Mouse (Mus musculus): ENCODE measurements around the gene Catsperg2. TPM values are rescaled to one million over a fixed set of nuclear protein-coding genes. Genes with fewer than 3 reads are reported as not detected.
"Not testable (repeated sequence)": the region's sequence is repeated elsewhere in the genome, so short reads cannot be mapped to it uniquely, and the experiment has no call there.

The Catsperg2 gene
- polyA plus RNA-seq (2016; fragmentation: Nextera tagmentation; extraction: Ambion mirVana), result not detected in 2 replicates

- ATAC-seq (ENCODE audit: insufficient number of reproducible peaks, low FRiP score); H3K4me1 ChIP-seq (replicated peaks); H3K4me3 ChIP-seq; H3K9ac ChIP-seq; H3K27ac ChIP-seq (ENCODE audit: poor library complexity, severe bottlenecking); H3K36me3 ChIP-seq; H3K27me3 ChIP-seq (replicated peaks): not testable (repeated sequence)
- WGBS, result 53% methylated on average over 11 of the region's 11 CpGs
- peaks cover 15% of the 10 kb centered on the region for H3K9me3 ChIP-seq (replicated peaks)
- H3K4me2 ChIP-seq, result peak within 1 kb of the TSS; percentile 30
These were observed at the start of gene Catsperg2 for GRCm38 (mm10) chr7:29726860-29727259. Gene Catsperg2 (minus strand): TSS chr7:29727032.

GRCm38 (mm10) chr7:29776568-29776967, 49.7 kb upstream of the Catsperg2 start:
- Histone ChIP-seq H3K9me3 (replicated peaks) (peaks cover 10% of the 10 kb centered on the region; the same call in 1 of the 2 replicates), H3K9ac (no peak overlapping the region), H3K4me1 (replicated peaks) (no peaks in the 10 kb centered on the region; the same call in 1 of the 2 replicates), H3K4me3 (no peak overlapping the region), H3K36me3 (peaks cover 79% of the 10 kb centered on the region), H3K27ac (ENCODE audit: poor library complexity, severe bottlenecking) (no peak overlapping the region), H3K27me3 (replicated peaks) (no peaks in the 10 kb centered on the region), H3K4me2 (no peak overlapping the region)
- WGBS, result 94% methylated on average over 19 of the region's 19 CpGs
- no peak for ATAC-seq (ENCODE audit: insufficient number of reproducible peaks, low FRiP score)

GRCm38 (mm10) chr7:29774371-29774770, 47.5 kb upstream of the Catsperg2 start:
- Histone ChIP-seq H3K4me2 (no peak overlapping the region), H3K9me3 (replicated peaks) (peaks cover 10% of the 10 kb centered on the region; the same call in 1 of the 2 replicates), H3K27ac (ENCODE audit: poor library complexity, severe bottlenecking) (no peak overlapping the region), H3K4me1 (replicated peaks) (peaks cover 8% of the 10 kb centered on the region), H3K4me3 (no peak overlapping the region), H3K36me3 (peaks cover 74% of the 10 kb centered on the region), H3K27me3 (replicated peaks) (no peaks in the 10 kb centered on the region), H3K9ac (no peak overlapping the region)
- 95% methylated on average over 3 of the region's 3 CpGs for WGBS
- no peak for ATAC-seq (ENCODE audit: insufficient number of reproducible peaks, low FRiP score)

GRCm38 (mm10) chr7:29773503-29773902, 46.7 kb upstream of the Catsperg2 start:
- Histone ChIP-seq H3K9ac (no peak overlapping the region), H3K4me3 (no peak overlapping the region), H3K4me1 (replicated peaks) (peaks cover 11% of the 10 kb centered on the region), H3K36me3 (peaks cover 68% of the 10 kb centered on the region), H3K27me3 (replicated peaks) (no peaks in the 10 kb centered on the region), H3K27ac (ENCODE audit: poor library complexity, severe bottlenecking) (no peak overlapping the region), H3K4me2 (no peak overlapping the region), H3K9me3 (replicated peaks) (peaks cover 10% of the 10 kb centered on the region; the same call in 1 of the 2 replicates)
- no peak for ATAC-seq (ENCODE audit: insufficient number of reproducible peaks, low FRiP score)
- WGBS, result 88% methylated on average over 7 of the region's 7 CpGs

GRCm38 (mm10) chr7:29768980-29769379, 42.1 kb upstream of the Catsperg2 start:
- peaks cover 14% of the 10 kb centered on the region for H3K4me1 ChIP-seq (replicated peaks)
- WGBS, result 7% methylated on average over 10 of the region's 10 CpGs
- H3K4me2 ChIP-seq, result peak overlapping the region; percentile 88
- peak overlapping the region; percentile 68 for H3K27ac ChIP-seq (ENCODE audit: poor library complexity, severe bottlenecking)
- H3K36me3 ChIP-seq, result peaks cover 24% of the 10 kb centered on the region
- H3K9me3 ChIP-seq (replicated peaks), result no peaks in the 10 kb centered on the region
- no peak for ATAC-seq (ENCODE audit: insufficient number of reproducible peaks, low FRiP score)
- no peaks in the 10 kb centered on the region for H3K27me3 ChIP-seq (replicated peaks)
- H3K4me3 ChIP-seq, result peak overlapping the region; percentile 63
- H3K9ac ChIP-seq, result peak overlapping the region; percentile 75

GRCm38 (mm10) chr7:29768090-29768900, 41.5 kb upstream of the Catsperg2 start, which contains the start of gene Zfp84:
Gene Zfp84 (plus strand): TSS chr7:29768552.
- Histone ChIP-seq H3K9ac (peak within 1 kb of the TSS; percentile 75), H3K27me3 (replicated peaks) (no peaks in the 10 kb centered on the region), H3K4me3 (peak within 1 kb of the TSS; percentile 63), H3K27ac (ENCODE audit: poor library complexity, severe bottlenecking) (peak within 1 kb of the TSS; percentile 72), H3K4me2 (peak within 1 kb of the TSS; percentile 88), H3K4me1 (replicated peaks) (peaks cover 14% of the 10 kb centered on the region), H3K9me3 (replicated peaks) (no peaks in the 10 kb centered on the region), H3K36me3 (peaks cover 17% of the 10 kb centered on the region)
- peak; percentile 95 for ATAC-seq (ENCODE audit: insufficient number of reproducible peaks, low FRiP score)
- under 1% methylated on average over 32 of the region's 32 CpGs for WGBS

- peak; percentile 62 for ATAC-seq (ENCODE audit: insufficient number of reproducible peaks, low FRiP score)
- peaks cover 9% of the 10 kb centered on the region for H3K36me3 ChIP-seq
- H3K9ac ChIP-seq, result peak overlapping the region; percentile 59
- H3K9me3 ChIP-seq (replicated peaks), result no peaks in the 10 kb centered on the region
- WGBS, result under 1% methylated on average over 14 of the region's 15 CpGs
- H3K4me3 ChIP-seq, result peak overlapping the region; percentile 63
- peaks cover 14% of the 10 kb centered on the region for H3K4me1 ChIP-seq (replicated peaks)
- no peaks in the 10 kb centered on the region for H3K27me3 ChIP-seq (replicated peaks)
- peak overlapping the region; percentile 72 for H3K27ac ChIP-seq (ENCODE audit: poor library complexity, severe bottlenecking)
- peak overlapping the region; percentile 88 for H3K4me2 ChIP-seq
These were observed 40.3 kb upstream of the Catsperg2 start for GRCm38 (mm10) chr7:29767058-29767686.

GRCm38 (mm10) chr7:29764702-29765101, 37.9 kb upstream of the Catsperg2 start:
- Histone ChIP-seq H3K9ac (no peak overlapping the region), H3K9me3 (replicated peaks) (no peaks in the 10 kb centered on the region), H3K4me2 (no peak overlapping the region), H3K27ac (ENCODE audit: poor library complexity, severe bottlenecking) (no peak overlapping the region), H3K36me3 (peaks cover 4% of the 10 kb centered on the region; the same call in 1 of the 2 replicates), H3K4me3 (no peak overlapping the region), H3K27me3 (replicated peaks) (no peaks in the 10 kb centered on the region), H3K4me1 (replicated peaks) (peaks cover 9% of the 10 kb centered on the region)
- WGBS, result 71% methylated on average over 7 of the region's 7 CpGs
- no peak for ATAC-seq (ENCODE audit: insufficient number of reproducible peaks, low FRiP score)

- Histone ChIP-seq H3K27ac (ENCODE audit: poor library complexity, severe bottlenecking) (no peak overlapping the region), H3K27me3 (replicated peaks) (no peaks in the 10 kb centered on the region; the same call in 1 of the 2 replicates), H3K9ac (no peak overlapping the region), H3K4me3 (no peak overlapping the region), H3K4me1 (replicated peaks) (no peaks in the 10 kb centered on the region), H3K36me3 (peaks cover 4% of the 10 kb centered on the region; the same call in 1 of the 2 replicates), H3K4me2 (no peak overlapping the region), H3K9me3 (replicated peaks) (peaks cover 15% of the 10 kb centered on the region; the same call in 1 of the 2 replicates)
- 78% methylated on average over 5 of the region's 5 CpGs for WGBS
- ATAC-seq (ENCODE audit: insufficient number of reproducible peaks, low FRiP score), result no peak
These were observed 33.6 kb upstream of the Catsperg2 start for GRCm38 (mm10) chr7:29760476-29760875.

- 77% methylated on average over 3 of the region's 3 CpGs for WGBS
- peaks cover 14% of the 10 kb centered on the region for H3K9me3 ChIP-seq (replicated peaks)
- H3K4me1 ChIP-seq (replicated peaks), result no peaks in the 10 kb centered on the region
- H3K27me3 ChIP-seq (replicated peaks), result no peaks in the 10 kb centered on the region
- no peak overlapping the region for H3K9ac ChIP-seq
- H3K4me2 ChIP-seq, result no peak overlapping the region
- no peak overlapping the region for H3K4me3 ChIP-seq
- ATAC-seq (ENCODE audit: insufficient number of reproducible peaks, low FRiP score), result no peak
- H3K27ac ChIP-seq (ENCODE audit: poor library complexity, severe bottlenecking), result no peak overlapping the region
- H3K36me3 ChIP-seq, result no peaks in the 10 kb centered on the region
These were observed 15.4 kb upstream of the Catsperg2 start for GRCm38 (mm10) chr7:29742258-29742657.

GRCm38 (mm10) chr7:29728055-29728454, 1.2 kb upstream of the Catsperg2 start:
- H3K4me3 ChIP-seq, result no peak overlapping the region
- no peaks in the 10 kb centered on the region for H3K36me3 ChIP-seq
- no peaks in the 10 kb centered on the region for H3K4me1 ChIP-seq (replicated peaks)
- no peak overlapping the region for H3K9ac ChIP-seq
- H3K9me3 ChIP-seq (replicated peaks), result peaks cover 27% of the 10 kb centered on the region
- 68% methylated on average over 2 of the region's 2 CpGs for WGBS
- no peaks in the 10 kb centered on the region for H3K27me3 ChIP-seq (replicated peaks)
- no peak overlapping the region for H3K4me2 ChIP-seq
- no peak for ATAC-seq (ENCODE audit: insufficient number of reproducible peaks, low FRiP score)
- no peak overlapping the region for H3K27ac ChIP-seq (ENCODE audit: poor library complexity, severe bottlenecking)

All from heart, embryonic 12.5 days (tissue).